Mouse (Mus musculus): Measurements from ENCODE around the gene Cdh12.

DNA sequence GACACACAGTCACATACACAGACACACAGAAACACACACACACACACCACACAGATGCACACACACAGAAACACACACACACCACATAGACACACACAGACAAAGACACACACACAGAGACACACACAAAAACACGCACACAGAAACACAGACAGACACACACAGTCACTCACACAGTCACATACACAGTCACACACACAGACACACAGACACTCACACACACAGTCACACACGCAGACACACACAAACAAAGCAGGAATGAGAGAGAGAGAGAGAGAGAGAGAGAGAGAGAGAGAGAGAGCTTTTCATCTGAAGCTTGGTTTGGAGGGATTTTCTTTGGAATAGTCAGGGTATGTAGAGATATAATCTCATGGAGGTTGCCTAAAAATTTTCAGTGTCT lies 558.9 kb downstream of the Cdh12 start:
- TF ChIP-seq ZNF384 (IDR thresholded peaks at IDR 0.05; ENCODE audit: low read depth, low read length): no peak
- TF ChIP-seq MAFK (IDR thresholded peaks at IDR 0.05; ENCODE audit: insufficient read depth, low read depth, low read length): no peak
- no peak for TF ChIP-seq HCFC1 (IDR thresholded peaks at IDR 0.05; ENCODE audit: borderline replicate concordance, insufficient read depth, low read length)

Data from ES-E14 (cell line).